Mouse (Mus musculus) thymus, adult 2 months (tissue): ENCODE measurements at regions not wholly inside any gene's neighbourhood (a gene's known extent, or its start where the extent isn't known, plus 50 kb on each side); places are given as distances from the start of the nearest gene placed in this dataset.

ENCODE experiments used
- CTCF ChIP-seq: fragments of 200-500 bp; IDR thresholded peaks from 2 replicates; pipeline ENCODE4 v1.5.1; 2012; ENCODE audit warnings: mild to moderate bottlenecking, control low read depth, low read length, moderate library complexity, borderline replicate concordance; ENCODE audit not compliant: control insufficient read depth, poor library complexity, insufficient read depth; ENCODE audit errors: extremely low read depth
- POLR2A ChIP-seq: fragments of 200-500 bp; IDR thresholded peaks from 2 replicates; pipeline ENCODE4 v1.6.1; 2012; ENCODE audit warnings: mild to moderate bottlenecking, low read length, control low read depth, moderate library complexity; ENCODE audit not compliant: control insufficient read depth, poor library complexity, insufficient read depth; ENCODE audit errors: extremely low read depth

DNA sequence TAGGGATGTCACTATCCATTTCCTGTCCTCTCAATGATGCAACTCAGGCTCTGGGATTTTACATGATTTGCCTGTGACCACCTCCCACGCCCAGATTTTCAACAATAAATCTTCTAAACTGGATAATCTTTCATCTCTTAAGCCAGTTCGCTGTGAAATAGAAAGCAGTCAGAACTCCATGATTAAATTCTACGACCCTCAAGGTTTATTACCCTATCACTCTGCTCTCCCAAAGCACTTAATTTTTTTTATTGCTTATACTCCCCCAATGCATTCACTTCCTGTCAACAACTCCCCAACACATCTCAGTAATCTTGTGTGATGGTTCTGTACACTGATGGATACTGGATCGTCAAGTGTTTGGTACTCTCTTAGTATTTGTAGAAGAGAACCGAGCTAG is 439.5 kb upstream of the Arpp21 start:
- TF ChIP-seq CTCF = no peak
- no peak for TF ChIP-seq POLR2A
